Mouse (Mus musculus): ENCODE measurements around the gene Foxc2.

GRCm38 (mm10) chr8:121090716-121091115 is 25.3 kb upstream of the Foxc2 start:
- no peak for TF ChIP-seq EP300 (IDR thresholded peaks at IDR 0.05)
- peak; percentile 55 for TF ChIP-seq CTCF (IDR thresholded peaks at IDR 0.05)

Measured in lung, postnatal 0 days (tissue).